Comparison of ENCODE assay signal across 8 mouse cellular contexts in the genomic region with DNA sequence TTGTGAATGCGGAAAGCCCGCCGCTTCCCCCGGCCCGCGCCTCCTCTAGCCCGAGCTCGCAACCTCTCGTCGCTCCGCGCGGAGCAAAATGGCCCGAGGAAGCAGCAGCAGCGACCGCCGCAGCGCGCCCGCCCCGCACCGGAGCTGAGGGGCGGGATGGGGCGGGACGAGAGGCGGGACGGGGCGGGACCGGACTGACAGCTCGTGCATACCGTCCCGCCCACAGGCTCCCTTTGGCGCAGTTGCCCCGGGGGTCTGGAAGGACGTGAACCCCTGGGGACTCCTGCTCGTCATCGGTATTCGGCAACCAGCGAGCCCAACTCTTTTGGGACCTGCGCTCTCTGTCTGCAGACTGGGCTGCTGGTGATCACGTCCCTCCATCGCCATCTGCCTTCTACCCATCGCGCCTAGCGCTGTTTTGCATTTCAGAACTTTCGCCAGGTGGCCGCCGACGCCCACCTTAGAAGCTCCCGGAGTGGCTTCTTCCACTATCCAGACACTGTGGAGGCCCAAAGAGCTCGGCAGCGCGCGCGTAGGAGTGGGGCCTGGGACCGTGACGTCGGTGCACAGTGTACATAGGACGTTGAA. TPM values are rescaled to one million over a fixed set of nuclear protein-coding genes. Genes with fewer than 3 reads are reported as not detected.
DNase-seq lines count a peak whose midpoint lies in the region; ATAC-seq lines count a peak whose summit lies in the region.

Fnbp1 (minus strand) TSS at position 142 of the 588 bp plus-strand sequence.

- peak; percentile 53 for ATAC-seq in inflammation-experienced regulatory T-cells, adult 6 months
- peak; percentile 73 for ATAC-seq in megakaryocyte-erythroid progenitor cell, adult 5-6 weeks (replicated peaks; ENCODE audit: low FRiP score, low TSS enrichment, poor library complexity, severe bottlenecking)

- DNase-seq in adrenal gland, adult 18-20 months (ENCODE audit: low spot score in 2 of 2): peak; percentile 84 to 88
- peak; percentile 88 for DNase-seq in embryo, embryonic 10.5 days (ENCODE audit: low spot score)
- DNase-seq in gastrocnemius, postnatal 14 days: peak; percentile 88
- peak; percentile 84 to 90 for DNase-seq in left cerebral cortex, postnatal 14 days (ENCODE audit: low spot score in 2 of 2)
- DNase-seq in right cerebral cortex, postnatal 14 days: peak; percentile 82
- DNase-seq in urinary bladder, postnatal 36 days (ENCODE audit: low spot score in 2 of 2): peak; percentile 76 to 86

- intact Hi-C loops in gastrocnemius, postnatal 14 days (cut with DNase I; ENCODE audit: low total_unique reads): no loop called here
- intact Hi-C loops in left cerebral cortex, postnatal 14 days (cut with DNase I): loop anchor here (5.0 kb wide), 1 partner anchor 120 kb away; no protein-coding TSS in a partner anchor

RNA-seq across cellular contexts. Expression of gene Fnbp1, which starts in this region (rescaled TPM):
- total RNA-seq in adrenal gland, adult 18-20 months (2021): 10 to 100 TPM; 54.8 to 63.6 TPM
- 10 to 100 TPM; 16.5 to 21.1 TPM for total RNA-seq in gastrocnemius, postnatal 14 days (2021)
- 100 to 1,000 TPM in 2 of 3 experiments, 10 to 100 TPM in 1; 86.1 to 123 (median 103) TPM for polyA plus RNA-seq in inflammation-experienced regulatory T-cells, adult 6 months (2017; shearing (Covaris generic))
- total RNA-seq in left cerebral cortex, postnatal 14 days (2021): 10 to 100 TPM; 73.0 to 74.2 TPM
- total RNA-seq in megakaryocyte-erythroid progenitor cell, adult 5-6 weeks (2014; fragmentation: Nextera tagmentation): 30.7 and 46.4 TPM in 2 replicates
- 16.0 and 36.4 TPM in 2 replicates for total RNA-seq in megakaryocyte-erythroid progenitor cell, adult 5-6 weeks (2017)

Comparison
In these comparisons a context has a peak if more than half of its experiments do, and no peak if none do; other contexts are left out.
1. Peak in every context shown above with its lines: DNase-seq and ATAC-seq.